Mouse (Mus musculus) liver, embryonic 12.5 days (tissue): ENCODE measurements around the gene Ccdc63. TPM values are rescaled to one million over a fixed set of nuclear protein-coding genes. Genes with fewer than 3 reads are reported as not detected.

ENCODE experiments used
- ATAC-seq: fragments of 200-750 bp; cut with Nextera tagmentation; 2 replicates; pipeline ENCODE4 v1.8.0; 2017; ENCODE audit warnings: moderate number of reproducible peaks, mild to moderate bottlenecking, moderate library complexity
- H3K27ac ChIP-seq: fragments of 300-500 bp; sonication (generic); 2 replicates; pipeline ENCODE4 v1.5.1; 2016; ENCODE audit warnings: mild to moderate bottlenecking
- H3K27me3 ChIP-seq: fragments of 300-500 bp; sonication (generic); replicated peaks from 2 replicates; pipeline ENCODE4 v1.6.1; 2016; ENCODE audit warnings: mild to moderate bottlenecking, moderate library complexity
- H3K36me3 ChIP-seq: fragments of 300-500 bp; sonication (generic); 2 replicates; pipeline ENCODE4 v1.6.1; 2016; ENCODE audit warnings: mild to moderate bottlenecking, moderate library complexity
- H3K4me1 ChIP-seq: fragments of 300-500 bp; sonication (generic); 2 replicates; pipeline ENCODE4 v1.6.1; 2016
- H3K4me2 ChIP-seq: fragments of 300-500 bp; sonication (generic); 2 replicates; pipeline ENCODE4 v1.6.1; 2016; ENCODE audit warnings: mild to moderate bottlenecking, moderate library complexity
- H3K4me3 ChIP-seq: fragments of 300-500 bp; sonication (generic); 2 replicates; pipeline ENCODE4 v1.5.1; 2016; ENCODE audit warnings: mild to moderate bottlenecking, moderate library complexity
- H3K9ac ChIP-seq: fragments of 300-500 bp; sonication (generic); 2 replicates; pipeline ENCODE4 v1.6.1; 2016; ENCODE audit warnings: mild to moderate bottlenecking, moderate library complexity
- H3K9me3 ChIP-seq: fragments of 300-500 bp; sonication (generic); replicated peaks from 2 replicates; pipeline ENCODE4 v1.6.1; 2016; ENCODE audit warnings: mild to moderate bottlenecking, moderate library complexity
- WGBS: fragments of 180-500 bp; shearing (Covaris S2); methylation state at CpG from one replicate; pipeline ENCODE4 v1.1.7; 2016; ENCODE audit not compliant: insufficient replicate concordance; 5-methylcytosine and 5-hydroxymethylcytosine counted together
- polyA plus RNA-seq: library from polyadenylated mRNA; unstranded; fragments of >200 nt; fragmentation: Nextera tagmentation; extraction: Ambion mirVana; gene quantifications from 2 replicates; pipeline ENCODE4 v1.2.1, GENCODE M21; 2016

Gene Ccdc63
- polyA plus RNA-seq, 1 experiment from 2014 or later = not detected

DNA sequence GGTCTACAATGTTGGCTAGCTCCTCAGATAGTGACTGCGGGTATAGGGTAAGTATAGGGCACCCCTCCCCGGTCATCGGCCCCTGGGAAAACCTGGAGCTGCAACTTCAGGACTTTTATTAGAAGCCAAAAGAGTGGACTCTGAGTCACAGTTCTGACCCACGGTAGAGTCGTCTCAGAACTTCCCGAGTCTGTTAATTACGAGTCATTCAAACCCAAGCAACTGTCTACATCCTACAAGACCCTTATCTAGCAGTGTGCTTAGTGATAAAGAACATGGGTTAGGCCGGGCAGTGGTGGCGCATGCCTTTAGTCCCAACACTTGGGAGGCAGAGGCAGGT lies 7.6 kb downstream of the Ccdc63 start:
- WGBS = 28% methylated on average over 9 of the region's 9 CpGs
- ATAC-seq = peak; percentile 40; the same call in 1 of the 2 replicates
- no peak overlapping the region for H3K9ac ChIP-seq
- no peaks in the 10 kb centered on the region for H3K9me3 ChIP-seq
- H3K4me2 ChIP-seq = peak overlapping the region; percentile 80
- peak overlapping the region; percentile 28; the same call in 1 of the 2 replicates for H3K27ac ChIP-seq
- H3K27me3 ChIP-seq = no peaks in the 10 kb centered on the region
- H3K4me1 ChIP-seq = peaks cover 76% of the 10 kb centered on the region
- H3K36me3 ChIP-seq = no peaks in the 10 kb centered on the region
- H3K4me3 ChIP-seq = no peak overlapping the region

DNA sequence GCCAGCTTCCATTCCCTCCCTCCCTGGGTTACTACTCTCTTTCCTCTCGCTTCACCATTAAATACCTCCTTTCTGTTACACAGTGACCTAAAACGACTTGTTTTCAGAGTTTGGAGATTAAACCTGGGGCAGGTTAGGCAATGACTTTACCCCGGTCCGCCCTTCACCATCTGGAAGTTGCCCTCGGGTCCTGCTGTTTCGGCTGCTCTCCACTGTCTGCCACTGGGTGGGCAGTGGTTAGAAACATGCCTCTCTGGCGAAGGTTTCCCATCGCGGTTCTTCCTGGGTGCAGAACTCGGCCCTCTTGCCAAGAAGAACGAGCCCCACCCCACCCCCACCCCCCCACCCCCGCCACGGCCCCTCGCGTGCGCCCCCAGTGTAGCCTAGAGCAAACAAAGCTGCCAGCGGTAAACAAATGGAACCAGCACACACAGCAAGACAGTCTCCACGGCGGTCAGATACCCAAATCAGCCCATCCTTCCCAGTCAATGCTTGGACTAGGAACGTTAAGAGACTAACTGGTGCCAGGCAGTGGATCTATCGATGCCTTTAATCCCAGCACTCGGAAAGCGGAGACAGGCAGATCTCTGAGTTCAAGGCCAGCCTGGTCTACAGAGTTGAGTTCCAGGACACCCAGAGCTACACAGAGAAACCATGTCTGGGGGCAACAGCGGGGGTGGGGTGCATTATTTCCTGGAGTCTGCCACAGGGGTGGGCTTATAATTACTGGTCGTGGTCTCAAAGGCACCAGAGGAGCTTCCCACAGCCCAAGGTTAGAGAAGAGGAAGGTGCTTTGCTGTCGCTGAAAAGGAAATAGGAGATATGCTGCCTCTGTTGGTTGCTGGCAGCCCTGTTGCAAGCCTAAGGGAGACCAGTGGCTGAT lies 8.2 kb downstream of the Ccdc63 start:
- peaks cover 73% of the 10 kb centered on the region for H3K4me1 ChIP-seq
- peak overlapping the region; percentile 28; the same call in 1 of the 2 replicates for H3K27ac ChIP-seq

DNA sequence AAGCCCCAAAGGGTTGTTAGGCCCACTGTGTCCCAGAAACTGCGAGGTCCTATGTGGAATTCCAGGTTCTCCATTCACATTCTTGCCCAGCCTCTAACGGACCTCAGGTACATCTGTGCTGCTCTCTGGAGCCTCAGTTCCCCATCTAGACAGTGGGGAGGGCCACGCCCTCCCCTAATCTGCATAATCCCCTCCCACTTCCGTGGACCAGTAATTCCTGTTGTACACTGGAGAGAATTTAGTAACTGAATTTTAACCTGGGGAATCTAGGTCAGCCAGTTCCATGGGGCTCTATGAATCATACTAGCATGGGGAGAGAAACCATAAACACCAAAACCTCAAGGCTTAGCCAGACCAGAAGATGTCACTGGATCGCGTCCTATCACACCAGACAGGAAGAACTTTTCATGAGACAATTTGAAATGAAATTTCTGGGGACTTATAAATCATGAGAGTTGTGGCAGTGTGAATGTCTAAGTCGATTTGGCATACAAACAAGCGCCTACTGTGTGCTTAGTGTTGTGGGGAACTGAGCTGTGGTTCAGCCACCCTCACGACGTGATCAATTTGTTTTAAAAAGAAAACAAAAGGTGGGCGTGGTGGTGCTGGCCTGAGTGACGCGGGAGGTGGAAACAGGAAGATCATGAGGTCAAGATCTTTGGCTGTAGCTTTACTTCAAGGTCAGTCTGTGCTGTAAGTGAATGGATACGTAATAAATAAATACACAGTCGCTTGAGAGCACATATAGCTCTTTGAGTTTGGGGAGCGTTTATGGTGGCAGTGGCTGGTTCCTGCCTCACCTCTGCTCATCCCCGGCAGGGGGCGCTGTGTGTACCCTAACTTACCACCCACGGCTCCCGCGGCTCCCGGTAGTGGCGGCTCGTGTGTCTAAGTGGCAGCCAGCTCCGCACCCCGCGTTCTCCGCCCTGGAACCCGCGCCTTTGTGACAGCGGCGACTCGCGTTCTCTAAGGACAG lies 9.3 kb downstream of the Ccdc63 start:
- peak overlapping the region; percentile 80 for H3K4me2 ChIP-seq
- WGBS = 3% methylated on average over 34 of the region's 34 CpGs
- peak overlapping the region; percentile 56 for H3K4me3 ChIP-seq
- no peaks in the 10 kb centered on the region for H3K36me3 ChIP-seq
- no peak overlapping the region; the same call in 1 of the 2 replicates for H3K27ac ChIP-seq
- no peaks in the 10 kb centered on the region for H3K9me3 ChIP-seq
- peaks cover 63% of the 10 kb centered on the region for H3K4me1 ChIP-seq
- H3K9ac ChIP-seq = peak overlapping the region; percentile 60
- H3K27me3 ChIP-seq = peaks cover 9% of the 10 kb centered on the region
- peak; percentile 69 for ATAC-seq

More for the DNA sequence above, 8.2 kb downstream of the Ccdc63 start:
- Histone ChIP-seq H3K4me2 (peak overlapping the region; percentile 80), H3K27me3 (peaks cover 3% of the 10 kb centered on the region; the same call in 1 of the 2 replicates), H3K36me3 (no peaks in the 10 kb centered on the region), H3K9ac (peak overlapping the region; percentile 60), H3K4me3 (peak overlapping the region; percentile 56), H3K9me3 (no peaks in the 10 kb centered on the region)
- 13% methylated on average over 26 of the region's 26 CpGs for WGBS
- no peak for ATAC-seq

DNA sequence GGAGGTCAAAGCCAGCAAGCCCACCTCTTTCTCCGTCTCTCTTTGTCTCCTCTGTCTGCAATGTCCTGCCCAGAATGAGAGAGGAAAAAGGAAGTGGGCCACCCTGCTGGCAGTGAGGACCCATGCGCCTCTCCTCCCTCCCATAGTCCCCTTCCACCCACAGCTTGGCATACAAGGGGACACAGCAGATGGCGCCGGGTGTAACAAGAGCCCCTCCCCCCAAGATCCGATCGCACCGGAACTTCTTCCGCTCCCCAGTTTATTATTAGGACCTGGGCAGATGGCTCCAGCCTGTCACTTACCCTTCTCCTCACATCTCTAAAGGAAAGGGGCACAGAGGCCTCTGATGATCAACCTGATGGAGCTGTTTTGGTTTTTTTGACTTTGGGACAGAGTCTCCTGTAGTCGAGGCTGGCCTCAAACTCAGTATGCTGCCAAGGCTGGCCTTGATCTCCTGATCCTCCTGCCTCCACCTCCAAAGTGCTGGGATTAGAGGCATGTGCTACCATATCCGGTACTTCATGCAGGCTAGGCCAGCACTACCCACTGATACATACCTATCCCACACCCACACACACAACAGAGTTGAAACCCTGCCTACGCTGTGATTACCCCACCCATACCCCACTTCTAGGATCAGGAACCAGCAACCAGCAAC lies 10.2 kb downstream of the Ccdc63 start:
- H3K4me1 ChIP-seq = peaks cover 54% of the 10 kb centered on the region
- no peak overlapping the region for H3K9ac ChIP-seq
- H3K4me3 ChIP-seq = peak overlapping the region; percentile 56; the same call in 1 of the 2 replicates
- 65% methylated on average over 11 of the region's 11 CpGs for WGBS
- H3K36me3 ChIP-seq = no peaks in the 10 kb centered on the region
- no peak overlapping the region for H3K27ac ChIP-seq
- peaks cover 9% of the 10 kb centered on the region for H3K27me3 ChIP-seq
- H3K4me2 ChIP-seq = peak overlapping the region; percentile 80
- H3K9me3 ChIP-seq = no peaks in the 10 kb centered on the region
- no peak for ATAC-seq

DNA sequence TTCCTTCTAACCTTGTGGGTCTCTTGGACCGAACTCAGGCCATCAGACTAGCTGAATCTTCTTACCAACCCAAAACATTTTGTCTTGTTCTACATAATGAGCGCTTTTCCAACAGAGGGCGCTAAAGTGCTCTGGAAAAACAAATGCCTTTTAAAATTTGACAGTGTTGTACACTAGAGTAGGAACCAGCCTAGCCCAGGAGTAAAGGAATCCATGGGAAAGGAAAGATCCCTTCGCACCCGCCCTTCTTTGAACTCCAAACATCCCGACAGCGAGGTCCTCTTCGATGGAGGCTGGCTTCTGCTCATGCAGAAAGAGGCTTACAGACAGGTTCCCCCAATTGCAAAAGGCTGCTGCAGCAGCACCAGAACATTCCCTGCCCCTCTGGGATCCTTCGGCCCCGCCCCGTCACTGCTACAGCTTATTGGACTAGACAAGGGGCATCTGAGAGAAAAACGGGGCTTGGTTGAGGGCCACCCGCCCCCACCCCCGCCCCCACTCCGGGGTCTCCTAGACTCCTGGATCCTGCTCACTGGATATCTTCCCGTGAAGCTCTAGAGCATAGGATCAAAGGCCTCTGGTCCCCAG lies 11.5 kb downstream of the Ccdc63 start:
- no peaks in the 10 kb centered on the region for H3K36me3 ChIP-seq
- H3K4me1 ChIP-seq = peaks cover 43% of the 10 kb centered on the region
- no peak overlapping the region for H3K4me2 ChIP-seq
- H3K9ac ChIP-seq = no peak overlapping the region
- H3K27me3 ChIP-seq = peaks cover 19% of the 10 kb centered on the region
- no peaks in the 10 kb centered on the region for H3K9me3 ChIP-seq
- WGBS = 25% methylated on average over 16 of the region's 16 CpGs
- ATAC-seq = no peak
- H3K27ac ChIP-seq = no peak overlapping the region
- no peak overlapping the region for H3K4me3 ChIP-seq

DNA sequence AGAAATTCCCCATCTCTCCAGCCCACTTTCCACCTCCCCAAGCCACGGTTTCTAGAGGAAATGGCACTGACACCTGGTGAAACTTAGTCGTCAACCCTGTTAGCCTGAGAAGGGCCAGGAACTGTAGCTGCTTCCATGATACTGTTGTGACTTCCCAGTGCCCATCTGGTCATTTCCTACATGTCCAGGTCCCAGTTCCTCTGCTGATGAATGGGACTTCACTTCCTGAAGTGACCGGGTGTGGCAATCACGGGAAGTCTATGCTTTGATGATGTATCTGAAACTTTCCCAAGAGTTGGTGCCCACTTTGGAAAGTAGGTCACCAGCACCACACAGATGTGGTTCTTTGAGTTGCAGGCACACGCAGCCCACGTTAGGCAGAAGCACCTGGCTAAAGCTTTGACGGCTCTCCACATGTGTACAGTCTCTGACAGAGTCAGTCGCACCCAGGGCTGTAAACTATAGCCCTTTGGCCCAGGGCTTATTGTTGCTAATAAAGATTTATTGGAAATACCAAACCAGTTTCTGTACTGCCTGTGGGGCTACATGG lies 15.3 kb downstream of the Ccdc63 start:
- Histone ChIP-seq H3K4me3 (no peak overlapping the region), H3K36me3 (no peaks in the 10 kb centered on the region), H3K4me2 (no peak overlapping the region), H3K9me3 (no peaks in the 10 kb centered on the region), H3K9ac (no peak overlapping the region), H3K27ac (no peak overlapping the region), H3K27me3 (peaks cover 24% of the 10 kb centered on the region), H3K4me1 (0 out of 2 replicates have a peak, but pooled peaks cover 9% of the 10 kb centered on the region)
- 49% methylated on average over 8 of the region's 8 CpGs for WGBS
- no peak for ATAC-seq

DNA sequence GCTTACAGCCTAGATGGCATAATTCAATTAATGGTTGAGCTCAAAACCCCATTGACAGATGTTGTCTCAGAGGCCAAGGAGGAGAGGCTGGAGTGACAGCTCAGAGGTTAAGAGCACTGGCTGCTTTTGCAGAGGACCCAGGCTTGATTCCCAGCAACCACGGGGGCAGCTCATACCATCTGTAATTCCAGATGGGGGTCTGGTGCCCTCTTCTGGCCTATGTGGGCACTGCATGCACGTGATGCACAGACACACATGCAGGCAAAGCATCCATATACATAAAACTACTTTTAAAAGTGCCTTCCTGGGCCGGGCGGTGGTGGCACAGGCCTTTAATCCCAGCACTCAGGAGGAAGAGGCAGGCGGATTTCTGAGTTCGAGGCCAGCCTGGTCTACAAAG lies 24.4 kb downstream of the Ccdc63 start:
- ATAC-seq = no peak
- Histone ChIP-seq H3K4me2 (no peak overlapping the region), H3K27ac (no peak overlapping the region), H3K9me3 (peaks cover 4% of the 10 kb centered on the region; the same call in 1 of the 2 replicates), H3K27me3 (peaks cover 16% of the 10 kb centered on the region), H3K9ac (no peak overlapping the region), H3K36me3 (no peaks in the 10 kb centered on the region), H3K4me1 (no peaks in the 10 kb centered on the region), H3K4me3 (no peak overlapping the region)
- 74% methylated on average over 6 of the region's 6 CpGs for WGBS

DNA sequence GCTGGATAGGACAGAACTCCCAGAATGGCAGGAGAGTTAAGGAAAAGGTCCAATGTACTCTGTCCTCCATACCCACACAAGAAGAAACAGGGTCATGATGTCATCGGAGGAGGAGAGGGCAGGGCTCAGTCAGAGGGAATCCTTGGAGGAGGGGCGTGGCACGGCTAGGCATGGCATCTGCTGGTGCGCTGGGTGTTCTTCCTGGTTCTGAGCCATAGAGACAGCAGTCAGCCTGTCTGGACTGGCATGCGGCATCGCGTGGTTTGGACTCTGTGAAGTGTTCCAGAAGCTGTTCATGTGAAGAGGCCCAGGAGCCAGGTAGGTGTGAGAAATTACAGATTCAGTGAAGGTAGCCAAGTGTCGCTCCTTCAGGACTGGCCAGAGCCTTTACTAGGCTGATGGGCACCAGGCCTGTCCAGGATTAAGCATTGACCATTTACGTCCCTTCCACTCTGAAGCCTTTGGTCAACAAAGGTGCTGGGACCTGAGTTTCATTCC lies 25.3 kb downstream of the Ccdc63 start:
- no peak overlapping the region for H3K9ac ChIP-seq
- H3K9me3 ChIP-seq = peaks cover 4% of the 10 kb centered on the region; the same call in 1 of the 2 replicates
- no peaks in the 10 kb centered on the region for H3K36me3 ChIP-seq
- H3K4me1 ChIP-seq = no peaks in the 10 kb centered on the region
- H3K4me3 ChIP-seq = no peak overlapping the region
- 84% methylated on average over 9 of the region's 9 CpGs for WGBS
- no peak overlapping the region for H3K27ac ChIP-seq
- peaks cover 21% of the 10 kb centered on the region for H3K27me3 ChIP-seq
- no peak for ATAC-seq
- no peak overlapping the region for H3K4me2 ChIP-seq

DNA sequence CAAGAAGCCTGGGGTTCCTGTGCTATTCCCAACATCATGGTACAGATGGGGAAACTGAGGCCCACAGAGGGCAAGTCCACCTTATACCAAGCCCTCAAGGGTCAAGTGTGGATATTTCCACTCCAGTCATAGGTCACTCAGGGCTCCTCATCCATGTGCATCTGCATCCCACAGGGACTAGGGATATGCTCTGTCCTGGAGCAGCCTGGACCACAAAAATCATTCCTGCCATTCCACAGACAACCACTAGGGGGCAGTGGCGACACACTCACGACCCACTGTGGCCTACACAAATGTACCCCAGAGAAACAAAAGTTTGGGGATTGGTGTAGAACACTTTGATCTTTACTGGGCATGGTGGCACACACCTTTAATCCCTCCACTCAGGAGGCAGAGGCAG lies 26.4 kb downstream of the Ccdc63 start:
- H3K27ac ChIP-seq = no peak overlapping the region
- H3K9me3 ChIP-seq = peaks cover 4% of the 10 kb centered on the region; the same call in 1 of the 2 replicates
- no peak overlapping the region for H3K9ac ChIP-seq
- no peak overlapping the region for H3K4me2 ChIP-seq
- no peaks in the 10 kb centered on the region for H3K4me1 ChIP-seq
- no peak overlapping the region for H3K4me3 ChIP-seq
- 1% methylated on average over 2 of the region's 2 CpGs for WGBS
- no peak for ATAC-seq
- peaks cover 21% of the 10 kb centered on the region for H3K27me3 ChIP-seq
- H3K36me3 ChIP-seq = no peaks in the 10 kb centered on the region

DNA sequence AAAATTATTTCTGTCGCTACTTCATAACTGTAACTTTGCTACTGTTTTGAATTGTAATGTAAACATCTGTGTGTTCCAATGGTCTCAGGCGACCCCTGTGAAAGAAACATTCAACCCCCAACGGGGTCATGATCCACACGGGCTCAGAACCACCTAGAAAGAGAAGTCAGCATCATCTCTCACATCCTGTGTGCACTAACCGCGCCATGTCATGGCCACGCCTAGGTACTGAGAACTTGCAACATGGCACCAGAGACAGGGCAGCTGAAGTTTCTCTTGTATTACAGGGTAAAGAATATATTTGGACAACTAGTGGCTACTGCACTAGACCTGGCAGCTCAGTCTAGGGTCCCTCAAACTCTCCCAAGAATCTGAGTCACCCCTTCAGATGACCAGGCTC lies 27.2 kb downstream of the Ccdc63 start:
- Histone ChIP-seq H3K4me3 (no peak overlapping the region), H3K4me2 (no peak overlapping the region), H3K36me3 (no peaks in the 10 kb centered on the region), H3K27ac (no peak overlapping the region), H3K4me1 (no peaks in the 10 kb centered on the region), H3K9ac (no peak overlapping the region), H3K9me3 (peaks cover 4% of the 10 kb centered on the region; the same call in 1 of the 2 replicates), H3K27me3 (peaks cover 21% of the 10 kb centered on the region)
- no peak for ATAC-seq
- 49% methylated on average over 7 of the region's 7 CpGs for WGBS

DNA sequence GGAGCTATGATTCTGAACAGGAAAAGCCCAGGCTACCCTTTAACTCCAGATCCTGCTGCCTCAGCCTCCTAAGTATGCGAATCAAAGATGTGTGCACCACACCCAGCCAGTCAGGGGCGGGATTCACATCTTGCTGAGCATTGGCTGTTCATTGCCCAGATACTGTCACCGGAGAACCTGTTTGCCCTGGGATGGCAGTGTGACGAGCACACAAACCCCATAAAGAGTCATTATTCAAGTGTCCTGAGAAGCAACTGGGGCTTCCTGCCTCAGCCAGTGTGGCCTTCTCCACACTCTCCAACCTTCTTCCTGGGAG lies 28.7 kb downstream of the Ccdc63 start:
- Histone ChIP-seq H3K36me3 (no peaks in the 10 kb centered on the region), H3K4me3 (no peak overlapping the region), H3K9ac (no peak overlapping the region), H3K4me1 (no peaks in the 10 kb centered on the region), H3K4me2 (no peak overlapping the region), H3K27ac (no peak overlapping the region), H3K27me3 (peaks cover 21% of the 10 kb centered on the region), H3K9me3 (peaks cover 4% of the 10 kb centered on the region; the same call in 1 of the 2 replicates)
- no peak for ATAC-seq
- WGBS = 41% methylated on average over 4 of the region's 4 CpGs
